In genomic region chr13:35785330-35785939, GRCm38 (mm10) we compare ENCODE assay signal across 22 mouse cellular contexts.
DNase-seq lines count a peak whose midpoint lies in the region; ATAC-seq and TF ChIP-seq lines count a peak whose summit lies in the region.
"Had no signal": no experiment of that assay in that cellular context is flagged by ENCODE, and none has a peak within 500 bp of the region (broad histone marks: within the 10 kb centered on the region; RNA-seq: fewer than 3 reads in every experiment).

No protein-coding gene starts in this region.

- H3K4me2 ChIP-seq in heart, embryonic 13.5 days, result no peak overlapping the region
- H3K4me2 ChIP-seq in kidney, postnatal 0 days (ENCODE audit: low read length), result no peak overlapping the region
- H3K4me2 ChIP-seq in stomach, postnatal 0 days (replicated peaks; ENCODE audit: low read depth), result no peak overlapping the region
- H3K4me2 ChIP-seq: embryonic facial prominence, embryonic 12.5 days; forebrain, embryonic 15.5 days; hindbrain, embryonic 12.5 days had no signal

- TF ChIP-seq CTCF in kidney, postnatal 0 days (IDR thresholded peaks at IDR 0.05; ENCODE audit: low read depth), result no peak
- TF ChIP-seq CTCF in ES-Bruce4 (IDR thresholded peaks at IDR 0.05; ENCODE audit: low read depth, low read length), result no peak
- no peak for TF ChIP-seq CTCF in stomach, postnatal 0 days (IDR thresholded peaks at IDR 0.05; ENCODE audit: low read depth)

- H3K27me3 ChIP-seq in heart, embryonic 13.5 days (replicated peaks), result no peaks in the 10 kb centered on the region
- H3K27me3 ChIP-seq in kidney, postnatal 0 days (ENCODE audit: insufficient read depth, low read length), result no peaks in the 10 kb centered on the region
- H3K27me3 ChIP-seq in ES-Bruce4 (ENCODE audit: control insufficient read depth, insufficient read depth, low read length, poor library complexity, severe bottlenecking), result no peaks in the 10 kb centered on the region
- no peaks in the 10 kb centered on the region for H3K27me3 ChIP-seq in stomach, postnatal 0 days (ENCODE audit: control insufficient read depth, insufficient read depth, low read length)
- H3K27me3 ChIP-seq: embryonic facial prominence, embryonic 12.5 days; forebrain, embryonic 15.5 days; hindbrain, embryonic 12.5 days had no signal

- peaks cover 75% of the 10 kb centered on the region for H3K4me1 ChIP-seq in heart, embryonic 13.5 days
- 0 out of 2 replicates have a peak, but pooled peaks cover 5% of the 10 kb centered on the region for H3K4me1 ChIP-seq in kidney, postnatal 0 days (replicated peaks; ENCODE audit: insufficient read depth, low read length)
- peaks cover 3% of the 10 kb centered on the region for H3K4me1 ChIP-seq in ES-Bruce4 (ENCODE audit: control insufficient read depth, insufficient read depth, low read length)
- H3K4me1 ChIP-seq in stomach, postnatal 0 days (replicated peaks; ENCODE audit: control insufficient read depth, insufficient read depth), result no peaks in the 10 kb centered on the region

- no peaks in the 10 kb centered on the region for H3K36me3 ChIP-seq in heart, embryonic 13.5 days
- H3K36me3 ChIP-seq in kidney, postnatal 0 days (ENCODE audit: insufficient read depth, low read length), result no peaks in the 10 kb centered on the region
- no peaks in the 10 kb centered on the region for H3K36me3 ChIP-seq in ES-Bruce4 (ENCODE audit: control insufficient read depth, insufficient read depth, low read length, poor library complexity, severe bottlenecking)
- H3K36me3 ChIP-seq in stomach, postnatal 0 days (ENCODE audit: control insufficient read depth, insufficient read depth, low read length), result no peaks in the 10 kb centered on the region
- H3K36me3 ChIP-seq: embryonic facial prominence, embryonic 12.5 days; forebrain, embryonic 15.5 days; hindbrain, embryonic 12.5 days had no signal

- H3K27ac ChIP-seq in heart, embryonic 13.5 days (replicated peaks), result 0 out of 2 replicates have a peak overlapping the region, but pooled peaks have one; percentile 12
- H3K27ac ChIP-seq in kidney, postnatal 0 days, result no peak overlapping the region
- no peak overlapping the region for H3K27ac ChIP-seq in ES-Bruce4 (ENCODE audit: insufficient read depth, low read length)
- no peak overlapping the region for H3K27ac ChIP-seq in stomach, postnatal 0 days (replicated peaks)
- H3K27ac ChIP-seq: embryonic facial prominence, embryonic 12.5 days; forebrain, embryonic 15.5 days; hindbrain, embryonic 12.5 days had no signal

- TF ChIP-seq EP300 in ES-Bruce4 (IDR thresholded peaks at IDR 0.05; ENCODE audit: insufficient read depth, low read depth, low read length), result no peak
- TF ChIP-seq EP300 in stomach, postnatal 0 days (optimal IDR thresholded peaks at IDR 0.05), result no peak

- ATAC-seq in heart, embryonic 13.5 days (ENCODE audit: extremely low read depth, insufficient number of reproducible peaks, low FRiP score, low TSS enrichment), result no peak
- no peak for ATAC-seq in kidney, postnatal 0 days (replicated peaks; ENCODE audit: low FRiP score, low read depth)
- no peak for ATAC-seq in stomach, postnatal 0 days (ENCODE audit: low FRiP score, low TSS enrichment)
- ATAC-seq: CD4-positive, CD25-positive, alpha-beta regulatory T cell, adult 4 months; forebrain, embryonic 15.5 days; hindbrain, embryonic 16.5 days had no signal

- no peaks in the 10 kb centered on the region for H3K9me3 ChIP-seq in heart, embryonic 13.5 days
- no peaks in the 10 kb centered on the region for H3K9me3 ChIP-seq in kidney, postnatal 0 days (replicated peaks; ENCODE audit: low read length)
- no peaks in the 10 kb centered on the region for H3K9me3 ChIP-seq in ES-Bruce4 (replicated peaks; ENCODE audit: control insufficient read depth, insufficient read depth, low read length, poor library complexity, severe bottlenecking)
- H3K9me3 ChIP-seq in stomach, postnatal 0 days (ENCODE audit: control insufficient read depth, low read length), result no peaks in the 10 kb centered on the region
- H3K9me3 ChIP-seq: embryonic facial prominence, embryonic 12.5 days; forebrain, embryonic 15.5 days; hindbrain, embryonic 12.5 days had no signal

- WGBS in heart, embryonic 13.5 days, result 63% methylated on average over 5 of the region's 5 CpGs
- WGBS in kidney, postnatal 0 days, result 46% methylated on average over 5 of the region's 5 CpGs
- 70% methylated on average over 5 of the region's 5 CpGs for WGBS in stomach, postnatal 0 days

- H3K9ac ChIP-seq in heart, embryonic 13.5 days, result no peak overlapping the region
- no peak overlapping the region for H3K9ac ChIP-seq in kidney, postnatal 0 days (ENCODE audit: low read depth, low read length)
- 0 out of 2 replicates have a peak overlapping the region, but pooled peaks have one; percentile 23 for H3K9ac ChIP-seq in ES-Bruce4 (ENCODE audit: low read depth, poor library complexity, severe bottlenecking)
- H3K9ac ChIP-seq in stomach, postnatal 0 days (ENCODE audit: low read length), result no peak overlapping the region
- H3K9ac ChIP-seq: embryonic facial prominence, embryonic 12.5 days; forebrain, embryonic 15.5 days; hindbrain, embryonic 12.5 days had no signal

- H3K4me3 ChIP-seq in heart, embryonic 13.5 days, result no peak overlapping the region
- H3K4me3 ChIP-seq in kidney, postnatal 0 days (replicated peaks; ENCODE audit: low read depth, low read length), result no peak overlapping the region
- H3K4me3 ChIP-seq in ES-Bruce4 (ENCODE audit: low read depth, low read length), result no peak overlapping the region
- H3K4me3 ChIP-seq in stomach, postnatal 0 days (ENCODE audit: low read depth, low read length), result no peak overlapping the region
- H3K4me3 ChIP-seq: embryonic facial prominence, embryonic 12.5 days; forebrain, embryonic 15.5 days; hindbrain, embryonic 12.5 days had no signal

- no peak for TF ChIP-seq POLR2A in ES-Bruce4 (IDR thresholded peaks at IDR 0.05; ENCODE audit: insufficient read depth, low read length)

- DNase-seq in heart, adult 8-10 months (ENCODE audit: low spot score), result no peak
- DNase-seq in kidney, postnatal 0 days (ENCODE audit: low spot score), result peak; percentile 53
- DNase-seq in kidney, postnatal 4 days, result no peak
- peak; percentile 87 for DNase-seq in A20 (ENCODE audit: low read depth, low spot score)
- no peak for DNase-seq in right cerebral cortex, postnatal 25 days
- no peak for DNase-seq in stomach, postnatal 0 days (ENCODE audit: low spot score)
- DNase-seq: adrenal gland, postnatal 10 days; B cell, adult 2 months; cerebellum, adult 11 months; cerebellum, adult 8-10 months; cerebellum, postnatal 14 days; gastrocnemius, postnatal 10 days; heart, adult 18-20 months; heart, postnatal 10 days; heart, postnatal 4 days had no signal

Comparison
In these comparisons a context has a peak if more than half of its experiments do, and no peak if none do; other contexts are left out.
1. DNase-seq: peak in kidney, postnatal 0 days (single experiment) and A20 (single experiment); none in heart, adult 8-10 months (single experiment), kidney, postnatal 4 days (0 of 2), right cerebral cortex, postnatal 25 days (single experiment) and stomach, postnatal 0 days (single experiment).